Mouse (Mus musculus): ENCODE results near the gene Plekhg5.
A peak's percentile ranks its signal among the peaks of the same experiment; 100 is the strongest.
"Not testable (repeated sequence)": the region's sequence is repeated elsewhere in the genome, so short reads cannot be mapped to it uniquely, and the experiment has no call there.

The Plekhg5 gene

DNA sequence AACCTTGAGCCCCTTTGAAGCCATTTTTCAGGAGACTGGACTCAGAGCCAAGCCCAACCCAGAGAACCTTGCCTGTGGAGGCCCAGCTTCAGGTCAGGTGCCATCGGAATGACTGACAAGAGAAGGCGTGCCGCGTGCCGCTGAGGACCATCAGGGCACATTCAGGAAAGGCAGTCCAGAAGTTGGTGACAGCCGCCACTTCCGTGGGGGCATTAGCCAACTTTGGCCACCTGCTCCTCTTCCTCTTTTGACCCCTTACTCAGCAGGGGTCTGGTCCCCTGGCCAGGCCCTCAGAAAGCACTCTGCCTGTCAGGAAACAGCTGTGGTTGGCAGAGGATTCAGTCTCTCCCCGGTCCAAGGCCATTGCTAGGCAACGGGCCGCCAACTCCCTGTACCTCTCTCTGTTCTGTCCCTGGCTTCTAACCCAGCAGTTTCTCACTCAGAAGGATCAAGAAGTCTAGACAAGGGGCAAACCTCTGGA is at the start of gene Plekhg5:
TSS of gene Plekhg5 (plus strand) at position 378 of the 481 bp plus-strand sequence.
- DNase-seq (ENCODE audit: low spot score in 2 of 2) = peak in 1 of 2 experiments; percentile 26

DNA sequence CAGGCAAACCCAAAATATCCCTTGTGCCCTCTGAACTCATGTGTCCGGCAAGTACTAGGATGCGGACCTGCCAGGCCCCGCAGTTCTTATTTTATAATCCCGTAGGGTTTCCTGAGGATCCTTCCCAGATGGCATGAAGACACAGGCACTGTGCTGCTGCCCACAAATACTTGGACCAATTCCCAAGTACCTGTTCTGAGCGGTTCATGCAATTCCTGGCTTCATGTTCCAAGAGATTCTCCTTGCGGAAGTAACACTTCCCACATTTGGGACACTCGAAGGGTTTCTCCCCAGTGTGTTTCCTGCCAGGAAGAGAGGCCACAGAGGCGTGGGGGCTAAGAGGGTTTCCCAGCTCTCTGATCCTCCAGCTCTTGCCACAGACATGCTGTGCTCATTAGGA is 49.8 kb upstream of the Plekhg5 start:
- DNase-seq (ENCODE audit: low spot score in 2 of 2) = no peak

DNA sequence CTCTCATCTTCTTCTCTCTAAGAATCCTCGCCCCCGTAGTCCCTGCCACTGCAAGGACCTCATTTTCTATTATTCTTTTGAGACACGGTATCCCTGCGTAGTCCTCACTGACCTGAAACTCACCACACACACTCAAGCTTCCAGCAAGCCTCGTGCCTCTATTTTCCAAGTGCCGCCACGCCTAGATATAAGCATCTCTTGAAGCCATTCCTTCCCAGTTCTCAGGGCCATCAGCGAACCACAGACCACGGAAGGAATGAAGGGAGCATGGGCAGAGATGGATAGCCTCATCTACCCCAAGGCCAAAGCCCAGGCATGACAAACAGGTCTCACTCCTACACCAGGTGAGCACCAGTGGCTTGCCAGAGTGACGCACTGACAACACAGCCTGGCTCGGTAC is 47.8 kb upstream of the Plekhg5 start:
- no peak for DNase-seq (ENCODE audit: low spot score in 2 of 2)

DNA sequence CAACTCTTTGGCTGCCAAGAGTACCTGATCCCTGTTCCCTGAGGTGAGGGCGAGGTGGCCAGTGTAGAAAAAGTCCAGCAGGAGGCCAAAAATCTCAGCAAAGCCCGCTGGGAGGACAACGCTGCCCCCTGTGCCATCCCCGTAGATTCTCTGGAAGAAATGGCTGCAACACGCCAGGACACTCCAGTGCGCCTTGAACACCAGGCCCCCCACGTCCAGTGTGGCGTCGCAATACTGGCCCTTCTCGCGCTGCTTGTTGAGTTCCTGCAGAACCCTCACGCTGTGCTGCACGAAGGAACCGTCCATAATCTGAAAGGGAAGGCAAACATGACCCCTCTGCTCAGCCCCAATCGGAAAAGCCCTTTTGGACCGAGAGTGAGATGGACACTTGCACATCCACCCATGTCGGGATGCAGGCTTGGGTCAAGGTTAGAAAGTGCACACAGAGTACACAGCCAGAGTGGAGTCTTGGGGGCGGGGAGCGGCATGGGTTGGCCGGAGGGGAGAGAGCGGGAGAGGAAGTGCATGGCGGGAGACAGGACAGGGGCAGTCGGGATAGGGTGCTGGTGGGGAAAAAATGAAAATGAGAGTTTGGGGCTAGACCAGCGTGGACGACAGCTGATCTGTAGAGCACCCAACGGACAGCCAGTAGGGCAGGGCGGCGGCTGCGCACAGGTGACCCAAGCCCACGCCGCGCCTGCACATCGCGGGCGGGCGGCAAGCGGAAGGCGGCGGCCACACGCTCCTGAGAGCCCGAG is 45.4 kb upstream of the Plekhg5 start:
- DNase-seq (ENCODE audit: low spot score in 2 of 2) = no peak

DNA sequence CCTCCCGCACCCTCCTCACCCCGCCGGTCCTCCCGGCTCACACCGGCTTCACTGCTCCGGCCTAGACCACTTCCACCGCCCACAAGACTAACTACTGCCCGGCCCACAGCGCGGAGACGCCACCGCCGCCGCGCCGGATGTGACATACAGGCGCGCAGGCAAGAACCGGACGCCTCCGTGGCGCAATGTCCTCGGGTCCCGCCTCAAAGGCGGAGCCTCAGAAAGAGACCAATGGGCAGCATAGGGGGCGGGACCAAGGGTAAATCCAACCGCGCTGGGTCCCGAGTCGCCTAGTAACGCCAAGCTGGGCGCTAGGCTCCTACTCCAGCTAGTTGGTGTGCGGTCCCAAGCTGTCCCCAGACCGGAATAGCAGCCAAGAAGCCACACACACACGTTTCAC is 44.8 kb upstream of the Plekhg5 start, which contains the start of gene Zbtb48:
TSS of gene Zbtb48 (minus strand) at position 148 of the 400 bp plus-strand sequence.
- peak; percentile 94 to 98 for DNase-seq (ENCODE audit: low spot score in 2 of 2)

DNA sequence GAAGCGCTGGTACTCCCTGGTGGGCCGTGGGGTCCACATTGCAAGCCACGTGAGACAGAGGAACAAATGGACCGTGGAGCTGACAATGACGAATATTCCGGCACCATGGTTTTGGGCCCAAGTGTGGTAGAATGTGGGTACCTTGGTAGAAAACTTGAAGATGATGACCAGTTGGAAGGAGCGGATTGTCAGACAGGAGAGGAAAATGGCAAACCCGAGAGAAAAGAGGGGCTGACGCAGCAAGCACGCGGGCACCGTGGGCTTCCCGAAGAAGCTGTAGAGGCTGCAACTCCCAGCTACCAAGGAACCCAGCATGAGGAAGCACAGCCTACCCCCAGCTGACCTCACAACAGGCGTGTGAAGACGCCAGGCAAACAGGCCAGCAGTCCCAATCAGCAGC is 43.8 kb upstream of the Plekhg5 start:
- no peak for DNase-seq (ENCODE audit: low spot score in 2 of 2)

DNA sequence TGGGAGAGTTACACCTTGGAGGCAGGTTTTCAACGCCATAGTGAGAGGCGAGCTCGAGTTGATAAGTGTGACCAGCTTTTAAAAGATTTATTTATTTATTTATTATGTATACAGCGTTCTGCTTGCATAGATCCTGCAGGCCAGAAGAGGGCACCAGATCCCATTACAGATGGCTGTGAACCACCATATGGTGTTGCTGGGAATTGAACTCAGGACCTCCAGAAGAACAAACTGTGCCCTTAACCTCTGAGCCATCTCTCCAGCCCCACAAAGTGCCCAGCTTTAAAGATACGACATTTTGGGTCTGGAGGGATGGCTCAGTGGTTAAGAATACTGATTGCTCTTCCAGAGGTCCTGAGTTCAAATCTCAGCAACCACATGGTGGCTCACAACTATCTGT is 43.2 kb upstream of the Plekhg5 start:
- no peak for DNase-seq (ENCODE audit: low spot score in 2 of 2)

DNA sequence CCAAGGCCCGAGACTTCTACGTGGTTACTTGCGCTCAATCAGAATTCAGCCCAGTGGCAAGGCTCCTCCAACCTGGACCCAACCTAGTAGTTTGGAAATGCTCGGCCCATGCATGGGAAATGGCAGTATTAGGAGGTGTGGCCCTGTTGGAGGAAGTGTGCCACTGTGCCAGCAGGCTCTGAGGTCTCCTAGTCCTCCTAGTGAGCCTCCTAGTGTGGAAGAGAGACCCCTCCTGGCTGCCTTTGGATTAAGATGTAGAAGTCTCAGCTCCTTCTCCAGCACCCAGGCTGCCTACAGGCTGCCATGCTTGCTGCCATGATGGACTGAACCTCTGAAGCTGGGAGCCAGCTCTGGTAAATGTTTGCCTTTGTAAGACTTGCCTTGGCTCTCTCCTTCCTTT is 42.3 kb upstream of the Plekhg5 start:
- DNase-seq (ENCODE audit: low spot score in 2 of 2) = no peak

DNA sequence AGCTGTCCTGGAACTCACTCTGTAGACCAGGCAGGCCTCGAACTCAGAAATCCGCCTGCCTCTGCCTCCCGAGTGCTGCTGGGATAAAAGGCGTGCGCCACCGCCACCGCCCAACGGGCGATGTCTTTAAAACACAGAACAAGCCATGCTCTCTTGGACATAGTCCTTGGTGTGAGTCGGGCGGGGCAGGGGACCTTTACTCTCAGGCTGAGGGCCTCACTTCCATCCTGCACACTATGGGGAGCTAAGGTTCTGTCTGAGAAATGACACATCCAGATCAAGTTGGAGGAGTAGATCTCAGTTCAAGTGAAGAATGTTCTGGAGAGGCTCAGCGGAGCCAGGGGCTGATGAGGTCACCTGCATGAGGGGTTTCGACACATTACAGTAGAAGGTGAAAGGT is 39.4 kb upstream of the Plekhg5 start:
- no peak for DNase-seq (ENCODE audit: low spot score in 2 of 2)

DNA sequence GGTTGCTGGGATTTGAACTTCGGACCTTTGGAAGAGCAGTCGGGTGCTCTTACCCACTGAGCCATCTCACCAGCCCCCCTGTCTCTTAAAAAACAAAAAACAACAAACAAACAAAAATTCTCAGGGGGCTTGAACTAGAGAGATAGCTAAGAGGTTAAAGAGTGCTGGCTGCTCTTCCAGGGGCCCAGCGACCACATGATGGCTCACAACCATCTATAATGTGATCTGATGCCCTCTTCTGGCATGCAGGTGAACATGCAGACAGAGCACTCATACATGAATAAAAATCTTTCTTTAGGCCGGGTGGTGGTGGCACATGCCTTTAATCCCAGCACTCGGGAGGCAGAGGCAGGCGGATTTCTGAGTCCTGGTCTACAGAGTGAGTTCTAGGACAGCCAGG is 35.8 kb upstream of the Plekhg5 start:
- not testable (repeated sequence) for DNase-seq (ENCODE audit: low spot score in 2 of 2)

DNA sequence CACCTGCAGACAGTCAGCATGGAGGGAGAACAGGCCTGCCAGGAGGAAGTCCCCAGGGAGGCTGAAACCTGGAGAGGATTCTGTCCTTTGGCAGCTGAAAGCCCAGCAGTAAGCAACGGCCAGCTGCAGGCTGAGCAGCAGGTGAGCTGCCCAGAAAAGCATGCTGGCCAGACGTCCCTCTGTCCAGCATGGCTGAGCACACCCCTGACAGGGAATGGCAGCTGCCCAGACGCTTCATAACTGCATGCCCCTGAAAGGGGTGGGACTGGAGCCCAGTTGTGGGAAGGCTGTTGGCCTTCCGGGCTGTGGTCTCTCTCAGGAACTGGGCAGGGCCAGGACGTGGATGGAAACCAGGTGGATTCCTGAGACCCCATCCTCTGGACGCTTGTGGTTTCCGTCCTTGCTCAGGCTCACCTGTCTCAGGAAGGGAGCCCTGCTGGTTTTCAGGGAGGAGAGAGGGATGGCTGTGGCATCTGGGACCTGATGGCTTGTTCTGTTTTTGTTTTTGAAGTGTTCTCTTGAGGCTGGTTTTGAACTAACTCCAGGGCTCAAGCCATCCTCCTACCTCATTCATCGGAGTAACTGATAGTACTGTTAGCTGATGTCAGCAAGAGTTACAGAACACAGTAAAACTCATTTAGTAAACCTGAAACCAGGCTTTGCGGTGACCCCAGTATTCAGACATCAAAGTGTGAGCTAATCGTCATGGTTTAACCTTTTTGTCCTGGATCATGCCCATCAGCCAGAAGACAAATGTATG is 33.9 kb upstream of the Plekhg5 start, which contains the start of gene Tas1r1:
TSS of gene Tas1r1 (minus strand) at position 344 of the 760 bp plus-strand sequence.
- DNase-seq (ENCODE audit: low spot score in 2 of 2) = no peak

DNA sequence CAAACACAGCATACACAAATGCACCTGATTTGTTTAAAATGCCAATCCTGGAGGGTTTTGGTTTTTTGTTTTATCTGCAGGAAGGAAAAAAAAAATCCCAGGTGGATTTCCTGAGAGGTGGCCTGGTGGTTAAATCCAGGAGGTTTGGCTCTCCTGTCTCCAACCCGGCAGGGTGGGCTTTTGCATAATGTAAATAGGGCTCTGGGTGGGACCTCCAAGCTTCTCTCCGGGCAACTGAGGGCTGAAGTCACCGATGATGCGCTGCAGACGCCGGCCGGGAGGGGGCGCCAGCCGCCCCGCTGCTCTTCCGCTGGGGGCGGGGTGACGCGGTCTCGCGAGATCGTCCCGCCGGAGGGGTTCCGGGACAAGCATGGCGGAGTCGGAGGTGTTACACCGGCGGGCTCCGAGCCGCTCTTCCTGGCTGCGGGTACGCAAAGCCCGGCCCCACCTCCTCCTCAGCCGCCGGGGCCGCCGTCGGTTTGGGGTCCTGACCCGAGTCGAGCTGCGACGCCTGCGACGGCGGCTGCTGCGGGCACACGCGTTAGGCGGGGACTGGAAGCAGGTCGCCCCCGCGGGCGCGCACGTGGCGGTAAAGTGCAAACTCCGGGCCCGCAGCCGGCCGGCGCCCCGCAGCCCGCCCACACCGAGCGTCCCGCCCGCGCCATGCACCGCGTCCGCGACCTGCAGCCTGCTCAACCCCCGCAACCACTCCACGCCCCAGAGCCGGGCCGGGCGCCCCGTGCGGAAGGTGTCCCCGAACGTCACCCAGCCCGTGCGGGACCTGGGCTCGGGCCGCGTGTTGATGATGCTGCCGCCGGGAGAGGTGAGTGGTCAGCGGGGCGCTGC is 33.1 kb upstream of the Plekhg5 start, which contains the start of gene Nol9:
TSS of gene Nol9 (plus strand) at position 337 of the 846 bp plus-strand sequence.
- DNase-seq (ENCODE audit: low spot score in 2 of 2) = peak; percentile 90 to 91

DNA sequence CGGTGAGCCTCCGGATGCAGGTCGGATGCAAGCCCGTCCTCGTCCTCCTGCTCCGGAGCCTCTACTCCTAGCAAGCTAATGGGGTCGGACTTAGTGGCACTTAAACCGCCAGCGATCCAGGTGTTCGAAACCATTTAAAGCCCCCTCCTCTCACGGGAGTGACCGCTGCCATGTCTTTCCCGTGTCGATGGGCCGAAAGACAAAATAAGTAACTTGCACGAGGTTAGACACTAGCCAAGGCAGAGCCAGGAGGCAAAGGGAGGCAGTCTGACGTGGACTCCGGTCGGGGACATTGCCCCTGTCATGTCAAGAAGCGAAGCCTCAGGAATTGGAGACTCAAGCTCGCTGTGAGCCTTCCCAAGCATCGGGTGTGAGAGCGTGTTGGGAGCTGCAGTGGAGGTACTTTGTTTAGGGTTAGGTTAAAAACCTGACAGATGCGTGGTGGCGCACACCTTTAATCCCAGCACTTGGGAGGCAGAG is 32.4 kb upstream of the Plekhg5 start:
- DNase-seq (ENCODE audit: low spot score in 2 of 2) = no peak

DNA sequence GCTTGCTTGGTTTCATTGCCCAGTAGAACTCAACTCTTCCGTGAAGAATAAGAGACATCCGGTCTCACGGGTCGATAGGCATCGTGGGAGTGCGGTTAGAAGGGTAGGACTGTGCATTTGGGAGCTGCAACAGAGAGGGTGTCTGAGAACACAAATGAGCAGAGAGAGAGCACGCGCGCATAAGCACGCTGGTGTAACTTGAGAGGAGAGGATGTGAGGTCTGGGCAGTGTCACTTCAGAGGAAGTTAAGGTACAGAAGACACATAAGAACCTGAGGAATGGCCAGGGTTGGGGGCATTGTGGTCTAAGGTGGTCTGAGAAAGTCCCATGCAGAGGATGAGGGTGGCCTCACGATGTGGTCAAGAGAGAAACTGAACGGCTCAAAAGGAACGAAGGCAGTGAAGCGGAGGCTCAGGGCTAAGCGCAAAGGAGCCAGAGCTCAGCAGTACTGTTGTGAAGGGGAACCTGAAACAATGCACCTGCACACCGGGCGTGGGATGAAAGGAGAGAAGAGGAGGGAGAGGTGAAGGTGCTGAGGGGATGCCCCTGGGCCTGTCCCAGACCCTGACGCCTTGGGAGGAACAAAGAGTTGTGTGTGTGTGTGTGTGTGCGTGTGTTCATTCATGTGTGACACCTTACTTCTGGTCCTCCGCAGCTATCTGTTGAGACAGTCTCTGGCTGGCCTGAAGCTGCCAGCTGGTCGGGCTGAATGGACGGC is 30.2 kb upstream of the Plekhg5 start:
- DNase-seq (ENCODE audit: low spot score in 2 of 2) = no peak

DNA sequence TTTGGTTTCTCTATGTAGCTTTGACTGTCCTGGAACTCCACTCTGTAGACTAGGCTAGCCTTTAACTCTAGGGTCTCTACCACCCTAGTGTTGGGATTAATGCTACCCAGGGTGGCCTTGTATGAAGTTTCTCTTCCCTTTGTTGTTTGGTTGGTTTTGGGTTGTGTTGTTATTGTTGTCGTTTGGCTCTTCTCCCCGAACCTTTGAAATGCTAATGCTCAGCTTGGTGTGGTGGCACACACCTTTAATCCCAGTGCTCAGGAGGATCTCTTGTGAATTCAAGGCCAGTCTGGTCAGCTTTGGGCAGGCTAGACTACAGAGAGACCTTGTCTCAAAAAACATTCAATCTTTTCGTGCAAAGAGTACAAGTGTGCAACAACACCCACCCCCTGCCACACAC is 29.1 kb upstream of the Plekhg5 start:
- no peak for DNase-seq (ENCODE audit: low spot score in 2 of 2)

DNA sequence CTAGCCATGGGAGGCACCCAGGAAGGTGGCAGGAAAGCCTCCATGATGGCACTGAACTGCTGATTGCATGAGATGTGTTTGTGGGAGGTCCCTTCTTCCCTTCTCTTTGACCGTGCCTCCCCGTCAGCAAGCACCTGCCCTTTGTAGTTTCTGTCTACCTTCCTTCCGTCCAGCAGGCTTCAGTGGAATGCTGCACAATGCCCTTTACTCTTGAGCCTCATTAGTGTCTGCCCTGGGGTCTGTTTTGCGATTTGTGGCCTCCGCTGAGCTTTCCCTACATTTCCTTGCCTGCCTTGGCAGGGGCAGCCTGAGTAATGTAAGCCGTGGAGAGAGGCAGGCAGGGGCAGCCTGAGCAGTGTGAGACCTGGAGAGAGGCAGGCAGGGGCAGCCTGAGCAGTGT is 27.7 kb upstream of the Plekhg5 start:
- DNase-seq (ENCODE audit: low spot score in 2 of 2) = no peak

DNA sequence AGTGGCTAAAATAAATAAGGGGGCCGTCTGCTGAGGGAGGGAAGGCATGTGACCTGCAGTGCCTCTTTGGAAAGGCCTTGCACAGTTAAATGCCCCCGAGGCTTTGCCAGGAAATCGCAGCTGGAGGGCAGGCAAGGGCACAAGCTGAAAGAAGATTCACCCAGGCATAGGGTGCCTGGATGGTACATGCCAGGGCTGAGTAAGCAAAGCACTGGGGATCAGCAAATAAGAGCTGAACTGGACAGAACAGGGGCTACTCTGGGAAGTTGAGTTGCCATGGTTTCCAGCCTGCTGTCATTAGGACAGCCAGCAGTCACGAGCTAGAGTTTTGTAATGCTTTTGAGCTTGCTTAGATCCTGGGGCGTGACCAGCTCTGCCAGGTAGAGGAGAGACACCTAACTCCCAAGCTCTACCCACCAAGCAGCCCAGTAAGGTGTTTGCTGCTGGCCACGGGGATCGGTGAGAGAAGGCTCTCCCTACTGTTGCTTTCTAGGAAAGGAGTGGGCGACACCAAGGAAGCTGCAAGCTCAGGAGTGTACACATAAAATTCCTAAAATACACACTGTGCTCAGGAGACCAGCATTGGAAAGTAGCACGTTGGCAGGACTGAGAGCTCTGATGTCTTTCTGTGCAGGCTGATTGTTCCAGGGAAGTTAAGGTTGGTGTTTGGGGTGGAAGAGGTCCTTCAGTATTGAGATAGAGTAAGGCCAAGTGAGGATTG is 9.7 kb upstream of the Plekhg5 start:
- DNase-seq (ENCODE audit: low spot score in 2 of 2) = peak in 1 of 2 experiments; percentile 28

DNA sequence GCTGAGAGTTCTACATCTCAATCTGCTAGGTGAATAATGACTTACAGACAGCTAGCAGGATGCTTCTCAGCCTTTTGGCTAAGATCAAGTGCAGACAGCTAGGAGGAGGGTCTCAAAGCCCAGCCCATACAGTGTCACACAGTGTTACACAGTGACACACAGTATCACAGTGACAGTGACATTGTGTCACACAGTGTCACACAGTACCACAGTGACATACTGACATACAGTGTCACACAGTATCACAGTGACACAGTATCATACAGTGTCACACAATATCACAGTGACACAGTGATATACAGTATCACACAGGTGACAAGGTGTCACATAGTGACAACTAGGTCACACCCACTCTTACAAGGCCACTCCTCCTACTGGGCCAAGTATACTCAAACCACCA is 5.0 kb upstream of the Plekhg5 start:
- DNase-seq (ENCODE audit: low spot score in 2 of 2) = no peak

DNA sequence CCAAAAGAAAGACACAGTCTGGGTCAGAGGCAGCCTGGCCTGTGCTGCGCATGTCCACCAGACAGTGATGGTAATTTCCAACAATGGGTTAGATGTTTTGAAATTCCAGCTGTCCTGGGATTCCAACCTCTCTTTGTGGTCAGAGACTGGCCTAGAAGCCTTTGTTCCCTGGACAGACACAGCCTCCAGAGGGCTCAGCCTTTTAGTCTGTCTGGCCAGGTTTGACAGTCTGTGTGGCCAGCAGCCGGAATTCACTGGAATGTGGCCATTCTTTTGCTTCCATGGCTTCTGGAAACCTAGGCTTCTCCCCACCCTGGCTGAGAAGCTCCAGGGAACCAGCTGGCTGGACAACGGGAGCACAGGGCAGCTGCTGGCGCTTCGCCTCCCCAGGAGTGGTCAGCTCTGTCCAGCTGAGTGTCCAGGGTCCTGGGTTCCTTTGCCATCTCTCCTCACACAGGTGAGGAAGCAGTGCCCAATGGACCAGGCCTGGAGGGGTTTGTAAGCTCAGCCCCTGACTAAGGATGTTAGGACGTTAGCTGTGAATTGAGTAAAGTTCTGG is 4.1 kb upstream of the Plekhg5 start:
- no peak for DNase-seq (ENCODE audit: low spot score in 2 of 2)

DNA sequence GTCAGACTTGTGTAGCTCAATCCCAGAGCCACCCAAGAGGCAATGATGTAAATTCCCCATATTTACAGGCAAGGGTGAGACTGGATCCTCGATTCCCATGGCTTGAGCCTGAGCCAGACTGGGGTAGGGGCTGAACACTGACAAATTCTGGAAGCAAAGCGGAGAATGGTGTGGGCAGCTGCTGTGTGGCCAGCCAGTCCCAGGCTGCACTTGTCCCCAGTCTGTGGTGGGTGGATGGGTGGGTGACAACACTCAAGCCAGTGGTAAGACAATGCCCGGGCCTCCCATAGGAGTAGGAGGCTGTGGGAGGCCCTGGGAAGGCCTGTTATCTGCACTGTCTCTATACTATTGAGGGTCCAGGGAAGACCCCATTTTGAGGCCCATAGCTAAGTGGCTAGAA is 3.1 kb upstream of the Plekhg5 start:
- DNase-seq (ENCODE audit: low spot score in 2 of 2) = no peak

Measured in frontal cortex, postnatal 36 days (tissue).